Mouse (Mus musculus) embryonic fibroblast, embryonic 13.5 days (primary cell): ENCODE data around the gene Acad11. TPM values are rescaled to one million over a fixed set of nuclear protein-coding genes. Genes with fewer than 3 reads are reported as not detected.

Experiments
- H3K27ac ChIP-seq: 2 replicates; pipeline ENCODE4 v1.5.1; 2012; ENCODE audit warnings: low read length, control low read depth, inconsistent platforms; ENCODE audit not compliant: insufficient read depth
- H3K4me1 ChIP-seq: 2 replicates; pipeline ENCODE4 v1.6.1; 2011; ENCODE audit warnings: low read length; ENCODE audit not compliant: control insufficient read depth, insufficient read depth
- H3K4me3 ChIP-seq: 2 replicates; pipeline ENCODE4 v1.5.1; 2011; ENCODE audit warnings: mild to moderate bottlenecking, control low read depth, low read length; ENCODE audit not compliant: insufficient read depth
- CTCF ChIP-seq: IDR thresholded peaks from 2 replicates; pipeline ENCODE4 v1.5.1; 2011; ENCODE audit warnings: mild to moderate bottlenecking, control low read depth, low read length, moderate library complexity, borderline replicate concordance; ENCODE audit not compliant: insufficient read depth
- POLR2A ChIP-seq: IDR thresholded peaks from 2 replicates; pipeline ENCODE4 v1.6.1; 2011; ENCODE audit warnings: low read depth, mild to moderate bottlenecking, control low read depth, low read length, moderate library complexity
- polyA plus RNA-seq: library from polyadenylated mRNA; stranded (reverse); fragments of >200 nt; gene quantifications from 2 replicates; pipeline ENCODE4 v1.2.4, GENCODE M21; 2011; ENCODE audit warnings: low read depth; ENCODE audit not compliant: missing spikeins, insufficient read length

Acad11 gene
- polyA plus RNA-seq, 1 experiment, result 14.5 TPM

GRCm38 (mm10) chr9:104104986-104105385, 41.8 kb downstream of the Acad11 start:
- no peak overlapping the region for H3K27ac ChIP-seq
- no peak overlapping the region for H3K4me3 ChIP-seq
- TF ChIP-seq POLR2A (no peak), CTCF (no peak)
- H3K4me1 ChIP-seq, result no peaks in the 10 kb centered on the region

DNA sequence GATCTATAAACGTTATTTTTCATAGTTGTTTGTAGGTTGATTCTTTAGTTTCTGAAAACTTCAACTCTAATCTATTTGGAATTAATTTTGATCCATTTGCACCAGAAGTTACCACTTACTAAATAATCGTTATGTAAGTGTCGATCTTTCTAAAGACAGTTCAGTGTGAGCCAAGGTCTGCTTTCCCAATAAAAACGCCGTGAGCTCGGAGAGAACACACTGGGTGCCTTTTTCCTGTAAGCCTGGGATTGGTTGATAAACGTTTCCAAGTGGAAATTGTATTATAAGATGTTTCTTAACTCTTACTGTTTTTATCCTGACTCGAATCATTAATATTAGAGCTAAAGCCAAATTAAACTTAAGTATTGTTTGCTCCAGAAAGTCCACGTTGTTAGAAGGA, 43.8 kb downstream of the Acad11 start:
- no peaks in the 10 kb centered on the region for H3K4me1 ChIP-seq
- H3K27ac ChIP-seq, result no peak overlapping the region
- TF ChIP-seq CTCF (no peak), POLR2A (no peak)

GRCm38 (mm10) chr9:104107482-104107881, 44.3 kb downstream of the Acad11 start:
- TF ChIP-seq POLR2A (no peak), CTCF (no peak)
- Histone ChIP-seq H3K27ac (no peak overlapping the region), H3K4me3 (no peak overlapping the region), H3K4me1 (no peaks in the 10 kb centered on the region)

More for the DNA sequence above, 43.8 kb downstream of the Acad11 start:
- H3K4me3 ChIP-seq, result no peak overlapping the region

DNA sequence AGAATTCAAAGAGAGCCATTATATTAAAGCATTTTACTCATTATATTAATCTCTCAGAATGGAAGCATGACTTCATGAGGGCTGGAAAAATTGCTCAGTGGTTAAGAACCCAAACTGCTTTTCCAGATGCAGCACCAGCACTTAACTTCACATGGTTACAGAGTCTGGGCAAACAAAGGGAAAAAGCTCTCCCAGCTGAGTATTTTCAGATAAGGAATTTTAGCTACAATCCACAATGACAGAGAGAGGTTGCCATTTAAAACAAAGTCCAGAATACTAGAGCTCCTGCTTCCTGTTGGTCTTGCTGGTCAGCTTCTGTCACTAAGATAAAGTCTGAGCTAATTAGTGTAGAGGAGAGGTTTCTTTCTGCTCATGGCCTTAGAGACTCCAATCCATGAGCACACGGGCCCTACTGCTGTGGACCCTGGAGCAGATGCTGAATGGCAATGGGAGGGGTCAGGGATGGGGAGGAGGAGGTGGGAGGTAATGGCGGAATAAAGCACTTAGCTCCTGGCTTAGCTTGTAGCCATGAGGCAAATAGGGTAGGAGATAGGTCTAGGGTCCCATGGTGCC, 45.5 kb downstream of the Acad11 start:
- H3K4me3 ChIP-seq, result no peak overlapping the region
- H3K27ac ChIP-seq, result no peak overlapping the region
- H3K4me1 ChIP-seq, result no peaks in the 10 kb centered on the region
- TF ChIP-seq POLR2A (no peak), CTCF (no peak)

- Histone ChIP-seq H3K27ac (no peak overlapping the region), H3K4me1 (no peaks in the 10 kb centered on the region), H3K4me3 (no peak overlapping the region)
- TF ChIP-seq CTCF (no peak), POLR2A (no peak)
These were observed 46.0 kb downstream of the Acad11 start for GRCm38 (mm10) chr9:104109151-104109550.

DNA sequence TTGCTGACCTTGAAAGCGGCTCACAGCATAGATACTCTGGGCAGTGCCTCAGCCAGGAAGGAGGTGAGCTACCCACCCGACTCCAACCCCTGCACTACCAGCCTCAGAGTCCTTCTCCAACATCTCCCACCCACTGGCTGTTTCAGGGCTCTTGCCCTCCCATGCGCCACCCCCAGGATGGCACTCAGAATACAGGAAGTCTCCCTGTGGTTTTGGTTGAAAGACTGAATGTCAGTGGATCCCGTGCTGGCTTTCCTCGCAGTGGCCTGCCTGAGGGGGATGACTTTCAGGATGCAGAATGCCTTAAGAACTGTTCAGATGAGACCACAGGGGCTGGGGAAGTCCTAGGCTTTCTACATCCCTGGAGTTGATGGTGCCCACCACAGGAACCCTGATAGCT, 59.9 kb downstream of the Acad11 start:
- Histone ChIP-seq H3K4me1 (0 out of 2 replicates have a peak, but pooled peaks cover 2% of the 10 kb centered on the region), H3K27ac (no peak overlapping the region), H3K4me3 (no peak overlapping the region)
- TF ChIP-seq CTCF (no peak), POLR2A (no peak)

- H3K4me1 ChIP-seq, result 0 out of 2 replicates have a peak, but pooled peaks cover 2% of the 10 kb centered on the region
- TF ChIP-seq POLR2A (no peak), CTCF (no peak)
- no peak overlapping the region for H3K27ac ChIP-seq
- H3K4me3 ChIP-seq, result no peak overlapping the region
These were observed 60.4 kb downstream of the Acad11 start for GRCm38 (mm10) chr9:104123622-104124021.

GRCm38 (mm10) chr9:104126833-104127232, 63.7 kb downstream of the Acad11 start, which contains the start of gene Ackr4:
Gene Ackr4 (minus strand): TSS chr9:104126933.
- TF ChIP-seq POLR2A (no peak), CTCF (no peak)
- Histone ChIP-seq H3K4me1 (no peaks in the 10 kb centered on the region), H3K27ac (no peak within 1 kb of the TSS), H3K4me3 (no peak within 1 kb of the TSS)

GRCm38 (mm10) chr9:104128110-104128509, 64.9 kb downstream of the Acad11 start:
- H3K4me3 ChIP-seq, result no peak overlapping the region
- no peaks in the 10 kb centered on the region for H3K4me1 ChIP-seq
- no peak overlapping the region for H3K27ac ChIP-seq
- no peak for TF ChIP-seq CTCF
- no peak for TF ChIP-seq POLR2A

- no peak for TF ChIP-seq CTCF
- TF ChIP-seq POLR2A, result no peak
- Histone ChIP-seq H3K4me1 (no peaks in the 10 kb centered on the region), H3K27ac (no peak overlapping the region), H3K4me3 (no peak overlapping the region)
These were observed 67.1 kb downstream of the Acad11 start for GRCm38 (mm10) chr9:104130141-104130755.
